Mouse (Mus musculus): ENCODE measurements at regions not wholly inside any gene's neighbourhood (a gene's known extent, or its start where the extent isn't known, plus 50 kb on each side); places are given as distances from the start of the nearest gene placed in this dataset.

DNA sequence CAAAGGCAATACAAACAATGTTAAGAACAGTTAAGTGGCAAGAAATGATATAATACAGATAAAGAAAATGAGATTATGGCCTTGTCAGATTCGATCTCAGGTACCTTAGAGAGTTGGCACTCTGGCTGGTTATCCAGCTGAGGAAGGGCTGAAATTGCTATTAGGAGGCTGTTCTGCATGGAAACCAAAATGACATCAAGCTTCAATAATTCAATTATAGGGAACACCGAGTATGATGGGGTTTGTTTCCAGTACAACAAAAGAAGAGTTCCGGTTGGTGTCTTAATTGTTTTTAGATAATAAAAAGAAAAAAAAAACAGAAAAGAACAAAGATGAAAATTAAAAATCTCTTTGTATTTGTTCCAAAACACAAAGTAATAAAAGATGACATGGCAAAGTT lies 498.0 kb upstream of the Nrp1 start:
- Histone ChIP-seq H3K36me3 (no peaks in the 10 kb centered on the region), H3K9me3 (no peaks in the 10 kb centered on the region), H3K9ac (no peak overlapping the region), H3K4me1 (no peaks in the 10 kb centered on the region), H3K4me3 (no peak overlapping the region), H3K4me2 (no peak overlapping the region), H3K27ac (no peak overlapping the region), H3K27me3 (no peaks in the 10 kb centered on the region)
- 85% methylated on average over 3 of the region's 3 CpGs for WGBS
- no peak for ATAC-seq (ENCODE audit: insufficient number of reproducible peaks, low FRiP score, low TSS enrichment, low read depth)

DNA sequence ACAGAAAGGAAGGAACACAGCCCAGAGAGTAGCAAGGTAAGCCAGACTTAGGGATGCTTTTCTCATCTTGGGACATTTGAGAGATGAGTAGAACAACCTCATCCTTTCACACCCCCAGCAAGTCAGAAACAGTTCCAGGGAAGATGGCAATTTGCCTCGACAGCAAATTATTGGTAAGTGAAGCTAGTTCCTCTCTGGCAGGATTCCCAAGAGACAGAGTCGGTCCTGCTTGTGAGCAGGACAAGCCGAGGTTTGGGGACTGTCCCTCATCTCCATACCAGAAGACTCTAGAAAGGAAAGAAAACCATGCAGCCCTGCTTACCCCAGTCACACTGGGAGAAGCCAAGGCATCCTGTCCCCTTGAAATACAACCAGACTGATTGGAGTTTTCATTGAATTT lies 497.5 kb upstream of the Nrp1 start:
- no peak overlapping the region for H3K4me2 ChIP-seq
- H3K27me3 ChIP-seq: no peaks in the 10 kb centered on the region
- no peaks in the 10 kb centered on the region for H3K4me1 ChIP-seq
- H3K4me3 ChIP-seq: no peak overlapping the region
- H3K9ac ChIP-seq: no peak overlapping the region
- H3K36me3 ChIP-seq: no peaks in the 10 kb centered on the region
- ATAC-seq (ENCODE audit: insufficient number of reproducible peaks, low FRiP score, low TSS enrichment, low read depth): no peak
- WGBS: 39% methylated on average over 3 of the region's 3 CpGs
- no peak overlapping the region for H3K27ac ChIP-seq
- no peaks in the 10 kb centered on the region for H3K9me3 ChIP-seq

DNA sequence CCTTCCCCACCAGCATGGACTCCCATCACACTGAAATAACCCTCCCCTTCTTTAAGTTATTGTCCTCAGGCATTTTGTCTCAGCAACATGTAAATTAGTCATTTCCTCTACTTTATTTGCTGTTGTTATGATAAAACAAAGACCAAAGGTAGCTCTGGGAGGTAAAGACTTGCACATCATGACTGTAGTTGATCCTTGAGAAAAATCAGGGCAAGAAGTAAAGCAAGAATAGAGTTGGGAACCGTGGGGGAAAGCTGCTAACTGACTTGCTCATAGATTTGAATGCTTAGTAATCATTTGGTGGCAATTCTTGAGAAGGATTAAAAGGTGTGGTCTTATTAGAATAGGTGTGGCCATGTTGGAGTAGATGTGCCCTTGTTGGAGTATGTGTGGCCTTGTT lies 473.8 kb upstream of the Nrp1 start:
- no peaks in the 10 kb centered on the region for H3K27me3 ChIP-seq
- WGBS: 82% methylated on average over 1 of the region's 1 CpGs
- H3K4me3 ChIP-seq: no peak overlapping the region
- no peak overlapping the region for H3K9ac ChIP-seq
- H3K36me3 ChIP-seq: no peaks in the 10 kb centered on the region
- H3K4me2 ChIP-seq: no peak overlapping the region
- no peaks in the 10 kb centered on the region for H3K9me3 ChIP-seq
- ATAC-seq (ENCODE audit: insufficient number of reproducible peaks, low FRiP score, low TSS enrichment, low read depth): no peak
- no peak overlapping the region for H3K27ac ChIP-seq
- H3K4me1 ChIP-seq: no peaks in the 10 kb centered on the region

- no peak for ATAC-seq (ENCODE audit: insufficient number of reproducible peaks, low FRiP score, low TSS enrichment, low read depth)
- 81% methylated on average over 3 of the region's 3 CpGs for WGBS
- Histone ChIP-seq H3K4me3 (no peak overlapping the region), H3K9ac (no peak overlapping the region), H3K36me3 (no peaks in the 10 kb centered on the region), H3K27me3 (no peaks in the 10 kb centered on the region), H3K27ac (no peak overlapping the region), H3K4me2 (no peak overlapping the region), H3K9me3 (no peaks in the 10 kb centered on the region), H3K4me1 (no peaks in the 10 kb centered on the region)
Observed at GRCm38 (mm10) chr8:127885211-127885610, 473.2 kb upstream of the Nrp1 start.

- H3K9ac ChIP-seq: no peak overlapping the region
- no peak overlapping the region for H3K4me2 ChIP-seq
- WGBS: 15% methylated on average over 3 of the region's 3 CpGs
- no peak overlapping the region for H3K4me3 ChIP-seq
- H3K36me3 ChIP-seq: no peaks in the 10 kb centered on the region
- H3K27me3 ChIP-seq: no peaks in the 10 kb centered on the region
- H3K4me1 ChIP-seq: peaks cover 1% of the 10 kb centered on the region; the same call in 1 of the 2 replicates
- H3K9me3 ChIP-seq: no peaks in the 10 kb centered on the region
- no peak for ATAC-seq (ENCODE audit: insufficient number of reproducible peaks, low FRiP score, low TSS enrichment, low read depth)
- H3K27ac ChIP-seq: no peak overlapping the region
Observed at GRCm38 (mm10) chr8:127885831-127886230, 472.6 kb upstream of the Nrp1 start.

GRCm38 (mm10) chr8:127890729-127891128 lies 467.7 kb upstream of the Nrp1 start:
- no peak overlapping the region for H3K27ac ChIP-seq
- no peaks in the 10 kb centered on the region for H3K36me3 ChIP-seq
- no peaks in the 10 kb centered on the region for H3K9me3 ChIP-seq
- no peak overlapping the region for H3K4me3 ChIP-seq
- no peak overlapping the region for H3K9ac ChIP-seq
- no peak overlapping the region for H3K4me2 ChIP-seq
- H3K4me1 ChIP-seq: peaks cover 2% of the 10 kb centered on the region; the same call in 1 of the 2 replicates
- 34% methylated on average over 6 of the region's 6 CpGs for WGBS
- ATAC-seq (ENCODE audit: insufficient number of reproducible peaks, low FRiP score, low TSS enrichment, low read depth): no peak
- H3K27me3 ChIP-seq: no peaks in the 10 kb centered on the region

DNA sequence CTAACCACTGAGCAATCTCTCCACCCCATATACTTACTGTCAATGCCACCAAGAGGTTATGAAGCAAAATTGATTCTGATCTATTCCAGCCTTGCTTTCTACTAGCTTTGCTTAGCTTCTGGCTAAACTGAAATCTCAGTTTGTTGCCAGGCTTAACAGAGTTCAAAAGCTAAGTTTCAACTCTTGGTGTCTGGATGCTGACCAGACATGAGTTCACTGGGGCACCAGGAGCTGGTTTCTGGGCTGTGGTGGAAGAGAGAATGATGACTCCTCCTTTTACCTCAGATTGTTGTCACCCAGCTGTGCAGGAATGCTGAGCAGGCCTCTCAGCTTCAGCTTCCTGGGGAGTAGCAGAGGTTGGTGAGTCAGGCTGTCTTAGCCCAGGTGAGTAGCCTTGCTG lies 464.1 kb upstream of the Nrp1 start:
- no peak for ATAC-seq (ENCODE audit: insufficient number of reproducible peaks, low FRiP score, low TSS enrichment, low read depth)
- Histone ChIP-seq H3K36me3 (no peaks in the 10 kb centered on the region), H3K27ac (no peak overlapping the region), H3K9me3 (no peaks in the 10 kb centered on the region), H3K4me3 (no peak overlapping the region), H3K4me2 (no peak overlapping the region), H3K9ac (no peak overlapping the region), H3K27me3 (no peaks in the 10 kb centered on the region), H3K4me1 (peaks cover 2% of the 10 kb centered on the region; the same call in 1 of the 2 replicates)

GRCm38 (mm10) chr8:127908436-127908835 lies 450.0 kb upstream of the Nrp1 start:
- no peaks in the 10 kb centered on the region for H3K27me3 ChIP-seq
- H3K36me3 ChIP-seq: no peaks in the 10 kb centered on the region
- WGBS: 86% methylated on average over 5 of the region's 5 CpGs
- no peak for ATAC-seq (ENCODE audit: insufficient number of reproducible peaks, low FRiP score, low TSS enrichment, low read depth)
- H3K9me3 ChIP-seq: no peaks in the 10 kb centered on the region
- H3K4me1 ChIP-seq: no peaks in the 10 kb centered on the region
- H3K27ac ChIP-seq: no peak overlapping the region
- H3K4me2 ChIP-seq: no peak overlapping the region
- no peak overlapping the region for H3K9ac ChIP-seq
- no peak overlapping the region for H3K4me3 ChIP-seq

DNA sequence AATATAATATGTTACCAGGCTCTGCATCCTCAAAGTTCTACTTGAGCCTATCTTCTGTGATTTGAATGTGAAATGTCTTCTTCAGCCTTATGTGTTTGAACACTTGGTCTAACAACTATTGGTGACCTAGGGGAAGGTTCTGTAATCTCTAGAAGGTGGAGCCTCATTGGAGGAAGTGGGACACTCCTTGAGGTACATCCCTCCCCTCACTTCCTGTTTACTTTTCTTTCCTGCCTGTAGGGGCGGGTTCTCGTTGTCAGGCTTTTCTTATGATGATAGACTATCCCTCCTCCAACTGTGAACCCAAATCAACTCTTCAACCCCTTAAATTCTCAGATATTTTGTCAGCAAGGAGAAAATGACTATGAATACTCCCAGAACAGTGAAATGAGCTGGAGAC lies 448.8 kb upstream of the Nrp1 start:
- H3K36me3 ChIP-seq: no peaks in the 10 kb centered on the region
- no peaks in the 10 kb centered on the region for H3K9me3 ChIP-seq
- H3K27ac ChIP-seq: no peak overlapping the region
- no peaks in the 10 kb centered on the region for H3K4me1 ChIP-seq
- no peak for ATAC-seq (ENCODE audit: insufficient number of reproducible peaks, low FRiP score, low TSS enrichment, low read depth)
- no peaks in the 10 kb centered on the region for H3K27me3 ChIP-seq
- no peak overlapping the region for H3K9ac ChIP-seq
- H3K4me3 ChIP-seq: no peak overlapping the region
- 79% methylated on average over 2 of the region's 2 CpGs for WGBS
- no peak overlapping the region for H3K4me2 ChIP-seq

DNA sequence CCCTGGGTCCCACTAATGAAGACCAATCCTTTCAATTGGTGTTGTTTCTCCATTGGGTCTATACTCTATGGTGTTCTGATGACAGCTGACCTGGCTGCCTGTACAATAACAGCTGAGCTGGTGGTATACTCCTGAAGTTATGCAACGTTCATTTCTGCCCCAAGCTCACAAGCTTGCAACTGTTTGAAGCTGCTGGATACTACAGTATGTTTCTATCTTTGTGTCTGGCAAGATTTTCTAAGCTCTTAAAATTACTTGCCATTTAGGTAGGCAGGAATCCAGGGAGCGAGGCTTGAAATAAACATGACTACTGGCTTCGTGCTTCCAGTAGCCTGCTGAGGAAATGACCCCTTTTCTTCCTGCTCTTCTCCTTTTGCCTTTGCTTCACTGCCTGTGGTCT lies 444.3 kb upstream of the Nrp1 start:
- Histone ChIP-seq H3K27ac (no peak overlapping the region), H3K9me3 (no peaks in the 10 kb centered on the region), H3K4me3 (no peak overlapping the region), H3K4me2 (no peak overlapping the region), H3K4me1 (no peaks in the 10 kb centered on the region), H3K36me3 (no peaks in the 10 kb centered on the region), H3K27me3 (no peaks in the 10 kb centered on the region), H3K9ac (no peak overlapping the region)
- 72% methylated on average over 3 of the region's 3 CpGs for WGBS
- no peak for ATAC-seq (ENCODE audit: insufficient number of reproducible peaks, low FRiP score, low TSS enrichment, low read depth)

DNA sequence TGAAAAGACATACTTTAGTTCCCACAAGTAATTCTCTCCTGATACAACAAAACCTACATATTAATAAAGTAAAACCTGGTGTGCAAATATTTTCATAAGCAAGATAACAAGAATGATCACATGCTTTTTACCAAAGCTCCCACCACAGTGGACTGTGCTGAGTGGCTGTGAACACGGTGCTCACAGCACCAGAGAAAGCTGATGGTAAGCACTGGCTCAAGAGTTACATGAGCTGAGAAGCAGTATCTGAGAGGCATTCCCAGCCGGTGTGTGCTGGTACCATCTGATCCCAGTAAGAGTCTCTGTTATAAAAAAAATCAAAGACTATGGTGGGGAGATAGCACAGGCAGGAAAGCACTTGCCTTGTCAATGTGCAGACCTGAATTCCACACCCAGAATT lies 443.5 kb upstream of the Nrp1 start:
- H3K4me1 ChIP-seq: no peaks in the 10 kb centered on the region
- ATAC-seq (ENCODE audit: insufficient number of reproducible peaks, low FRiP score, low TSS enrichment, low read depth): no peak
- no peaks in the 10 kb centered on the region for H3K36me3 ChIP-seq
- no peaks in the 10 kb centered on the region for H3K9me3 ChIP-seq
- WGBS: 72% methylated on average over 2 of the region's 2 CpGs
- no peak overlapping the region for H3K9ac ChIP-seq
- H3K4me3 ChIP-seq: no peak overlapping the region
- no peaks in the 10 kb centered on the region for H3K27me3 ChIP-seq
- no peak overlapping the region for H3K4me2 ChIP-seq
- no peak overlapping the region for H3K27ac ChIP-seq

- WGBS: 21% methylated on average over 2 of the region's 2 CpGs
- Histone ChIP-seq H3K4me1 (no peaks in the 10 kb centered on the region), H3K27me3 (no peaks in the 10 kb centered on the region), H3K27ac (no peak overlapping the region), H3K9ac (no peak overlapping the region), H3K9me3 (no peaks in the 10 kb centered on the region), H3K4me3 (no peak overlapping the region), H3K4me2 (no peak overlapping the region), H3K36me3 (no peaks in the 10 kb centered on the region)
- no peak for ATAC-seq (ENCODE audit: insufficient number of reproducible peaks, low FRiP score, low TSS enrichment, low read depth)
Observed at GRCm38 (mm10) chr8:127915591-127916028, 442.8 kb upstream of the Nrp1 start.

DNA sequence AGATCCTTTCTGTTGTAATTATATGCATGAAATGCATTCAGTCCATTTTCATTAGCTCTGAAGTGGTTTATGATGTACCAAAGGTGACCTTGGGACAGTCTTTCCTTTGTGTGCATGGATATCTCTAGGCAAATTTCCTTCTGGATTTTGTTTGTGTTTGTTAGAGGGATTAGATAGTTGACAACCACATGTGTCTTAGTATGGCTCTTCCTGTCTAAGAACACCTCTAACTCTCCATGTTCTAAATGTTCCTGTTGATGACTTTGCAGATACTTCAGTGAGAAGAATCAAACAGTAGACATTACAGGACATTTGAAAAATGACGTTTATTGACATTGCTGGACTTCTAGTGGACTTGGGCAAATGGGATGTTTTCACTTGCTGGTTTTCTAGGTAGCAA lies 436.5 kb upstream of the Nrp1 start:
- Histone ChIP-seq H3K9ac (no peak overlapping the region), H3K4me2 (no peak overlapping the region), H3K4me1 (no peaks in the 10 kb centered on the region), H3K9me3 (no peaks in the 10 kb centered on the region), H3K27me3 (no peaks in the 10 kb centered on the region), H3K36me3 (no peaks in the 10 kb centered on the region), H3K27ac (no peak overlapping the region), H3K4me3 (no peak overlapping the region)
- 78% methylated on average over 1 of the region's 1 CpGs for WGBS
- no peak for ATAC-seq (ENCODE audit: insufficient number of reproducible peaks, low FRiP score, low TSS enrichment, low read depth)
